Mouse (Mus musculus): ENCODE results near the gene Arl4d. TPM values are rescaled to one million over a fixed set of nuclear protein-coding genes. Genes with fewer than 3 reads are reported as not detected.

Gene Arl4d
- total RNA-seq, 2 experiments from 2014 or later: 6.7 to 13.1 TPM

GRCm38 (mm10) chr11:101697156-101697861 lies 32.0 kb downstream of the Arl4d start:
- Histone ChIP-seq H3K27ac (peak overlapping the region; percentile 62; the same call in 1 of the 2 replicates), H3K4me3 (no peak overlapping the region)
- no peak for TF ChIP-seq CTCF (IDR thresholded peaks at IDR 0.05)
- intact Hi-C loops (cut with DNase I): no loop called here
- no peak for DNase-seq

- TF ChIP-seq CTCF (IDR thresholded peaks at IDR 0.05): no peak; the same call in 1 of the 2 replicates
- intact Hi-C loops (cut with DNase I): no loop called here
- H3K4me3 ChIP-seq: no peak overlapping the region
- H3K27ac ChIP-seq: no peak overlapping the region
- DNase-seq: no peak
Observed at GRCm38 (mm10) chr11:101698114-101698513, 32.8 kb downstream of the Arl4d start.

- no peak overlapping the region for H3K4me3 ChIP-seq
- H3K27ac ChIP-seq: peak overlapping the region; percentile 81
- no peak for DNase-seq
- TF ChIP-seq CTCF (IDR thresholded peaks at IDR 0.05): no peak
- intact Hi-C loops (cut with DNase I): no loop called here
Observed at GRCm38 (mm10) chr11:101699556-101699955, 34.2 kb downstream of the Arl4d start.

GRCm38 (mm10) chr11:101699991-101700390 lies 34.6 kb downstream of the Arl4d start:
- intact Hi-C loops (cut with DNase I): loop anchor here (5.0 kb wide), 1 partner anchor 33 kb away; the partner anchor contains the start of gene Arl4d
- H3K27ac ChIP-seq: peak overlapping the region; percentile 81
- DNase-seq: peak; percentile 21
- no peak for TF ChIP-seq CTCF (IDR thresholded peaks at IDR 0.05)
- H3K4me3 ChIP-seq: peak overlapping the region; percentile 11; the same call in 1 of the 2 replicates

- TF ChIP-seq CTCF (IDR thresholded peaks at IDR 0.05): no peak
- peak; percentile 69 for DNase-seq
- Histone ChIP-seq H3K27ac (peak overlapping the region; percentile 81), H3K4me3 (peak overlapping the region; percentile 11; the same call in 1 of the 2 replicates)
- intact Hi-C loops (cut with DNase I): loop anchor here (5.0 kb wide), 1 partner anchor 33 kb away; the partner anchor contains the start of gene Arl4d
Observed at GRCm38 (mm10) chr11:101700446-101700845, 35.1 kb downstream of the Arl4d start.

- intact Hi-C loops (cut with DNase I): loop anchor here (5.0 kb wide), 1 partner anchor 37 kb away; the partner anchor contains the start of gene Arl4d
- Histone ChIP-seq H3K4me3 (no peak overlapping the region), H3K27ac (no peak overlapping the region)
- TF ChIP-seq CTCF (IDR thresholded peaks at IDR 0.05): no peak
- no peak for DNase-seq
Observed at GRCm38 (mm10) chr11:101704081-101704480, 38.7 kb downstream of the Arl4d start.

GRCm38 (mm10) chr11:101706764-101707448 lies 41.6 kb downstream of the Arl4d start:
- intact Hi-C loops (cut with DNase I): no loop called here
- Histone ChIP-seq H3K27ac (no peak overlapping the region), H3K4me3 (no peak overlapping the region)
- DNase-seq: no peak
- TF ChIP-seq CTCF (IDR thresholded peaks at IDR 0.05): no peak

GRCm38 (mm10) chr11:101708482-101708881 lies 43.1 kb downstream of the Arl4d start:
- intact Hi-C loops (cut with DNase I): no loop called here
- no peak for TF ChIP-seq CTCF (IDR thresholded peaks at IDR 0.05)

GRCm38 (mm10) chr11:101712811-101713210 lies 47.5 kb downstream of the Arl4d start:
- intact Hi-C loops (cut with DNase I): no loop called here
- no peak overlapping the region for H3K27ac ChIP-seq
- TF ChIP-seq CTCF (IDR thresholded peaks at IDR 0.05): no peak
- H3K4me3 ChIP-seq: no peak overlapping the region
- DNase-seq: no peak

More at GRCm38 (mm10) chr11:101708482-101708881, 43.1 kb downstream of the Arl4d start:
- Histone ChIP-seq H3K4me3 (no peak overlapping the region), H3K27ac (no peak overlapping the region)
- DNase-seq: no peak

- no peak for TF ChIP-seq CTCF (IDR thresholded peaks at IDR 0.05)
- intact Hi-C loops (cut with DNase I): no loop called here
Observed at GRCm38 (mm10) chr11:101714012-101714411, 48.7 kb downstream of the Arl4d start.

More at GRCm38 (mm10) chr11:101714012-101714411, 48.7 kb downstream of the Arl4d start:
- H3K27ac ChIP-seq: no peak overlapping the region
- DNase-seq: no peak
- no peak overlapping the region for H3K4me3 ChIP-seq

Other genes with a start within 250 kb of the Arl4d start
- gene Aarsd1, start 247.9 kb upstream of the Arl4d start, total RNA-seq (2021): 10 to 100 TPM; 17.1 to 24.9 TPM
- gene Gm27029, start 240.7 kb upstream of the Arl4d start, total RNA-seq (2021): 1 to 10 TPM; 7.9 to 8.4 TPM
- 1 to 10 TPM; 7.3 to 8.8 TPM for gene Rundc1, start 240.5 kb upstream of the Arl4d start, total RNA-seq (2021)
- gene Ptges3l, start 240.2 kb upstream of the Arl4d start, total RNA-seq (2021): 10 to 100 TPM; 82.0 to 90.7 TPM
- 10 to 100 TPM; 31.9 to 49.4 TPM for gene Rpl27, start 223.2 kb upstream of the Arl4d start, total RNA-seq (2021)
- gene Ifi35, start 217.1 kb upstream of the Arl4d start, total RNA-seq (2021): 10 to 100 TPM in 1 of 2 experiments, 1 to 10 TPM in 1; 8.6 to 14.3 TPM
- gene Rnd2, start 200.5 kb upstream of the Arl4d start, total RNA-seq (2021): 1 to 10 TPM; 3.3 to 3.5 TPM
- gene Vat1, start 199.3 kb upstream of the Arl4d start, total RNA-seq (2021): 10 to 100 TPM; 10.0 to 14.5 TPM
- under 1 TPM; 0.03 to 0.31 TPM for gene Brca1, start 113.6 kb upstream of the Arl4d start, total RNA-seq (2021)
- 10 to 100 TPM; 65.3 to 65.6 TPM for gene Nbr1, start 113.4 kb upstream of the Arl4d start, total RNA-seq (2021)
- gene Tmem106a, start 83.3 kb upstream of the Arl4d start, total RNA-seq (2021): 1 to 10 TPM; 1.0 to 2.6 TPM
- gene Gm11634, start 66.3 kb upstream of the Arl4d start, total RNA-seq (2021): not detected
- gene Rdm1, start 38.3 kb upstream of the Arl4d start, total RNA-seq (2021): 10 to 100 TPM; 24.2 to 27.4 TPM
- gene Dhx8, start 67.4 kb downstream of the Arl4d start, total RNA-seq (2021): 10 to 100 TPM; 13.8 to 15.1 TPM
- gene Etv4, start 119.8 kb downstream of the Arl4d start, total RNA-seq (2021): 1 to 10 TPM; 2.7 to 3.1 TPM
- gene Meox1, start 228.8 kb downstream of the Arl4d start, total RNA-seq (2021): 1 to 10 TPM; 1.1 to 4.7 TPM